Mouse (Mus musculus): ENCODE results near the gene Alox5. TPM values are rescaled to one million over a fixed set of nuclear protein-coding genes. Genes with fewer than 3 reads are reported as not detected.

The Alox5 gene
- polyA plus RNA-seq (2015; fragmentation: Nextera tagmentation; extraction: Ambion mirVana): 1.9 and 3.4 TPM in 2 replicates

DNA sequence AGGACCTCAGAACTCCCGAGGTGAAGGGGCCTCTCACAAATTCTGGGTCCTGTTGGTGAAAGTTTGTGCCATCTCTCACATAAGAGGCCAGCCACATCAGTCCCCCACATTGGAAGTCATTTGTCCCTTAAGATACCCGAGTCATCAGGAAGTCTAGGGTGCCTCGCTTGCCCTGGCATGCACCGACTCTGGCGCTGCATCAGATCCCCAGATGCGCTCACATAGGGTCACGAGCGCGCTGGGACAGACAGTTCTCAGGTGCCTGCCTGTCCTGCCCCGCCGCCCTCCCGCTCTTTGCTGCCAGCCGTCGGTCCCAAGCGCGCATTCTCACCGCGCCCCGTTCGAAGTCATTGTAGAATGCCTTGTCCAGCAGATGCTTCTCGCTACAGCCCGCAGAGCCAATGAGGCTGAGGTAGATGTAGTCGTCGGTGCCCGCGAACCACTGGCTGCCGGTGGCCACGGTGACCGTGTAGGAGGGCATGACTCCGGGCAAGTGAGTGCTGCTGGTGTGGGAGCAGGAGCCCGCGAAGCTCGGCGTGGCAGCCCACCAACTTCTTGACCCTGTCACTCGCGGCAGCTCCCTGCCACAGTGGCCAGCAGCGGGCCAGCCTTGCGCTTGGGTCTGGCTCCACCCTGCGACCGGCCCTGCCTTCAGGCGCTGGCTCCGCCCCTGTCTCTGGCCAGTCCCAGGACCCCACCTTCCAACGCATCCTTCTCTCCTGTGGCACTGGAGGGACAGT, at the start of gene Alox5:
TSS of gene Alox5 (minus strand) at position 635 of the 740 bp plus-strand sequence.

GRCm38 (mm10) chr6:116506302-116507003, 45.5 kb upstream of the Alox5 start, which contains the start of gene Olfr212:
Olfr212 (plus strand) TSS chr6:116506516.

GRCm38 (mm10) chr6:116488791-116489190, 27.8 kb upstream of the Alox5 start, which contains the start of gene Olfr211:
Olfr211 (plus strand) TSS chr6:116489091.

Other genes with a start within 250 kb of the Alox5 start
- 2.7 and 4.1 TPM in 2 replicates for gene Zfand4, start 197.0 kb downstream of the Alox5 start, polyA plus RNA-seq (2015; fragmentation: Nextera tagmentation; extraction: Ambion mirVana)
- gene March8, start 123.2 kb downstream of the Alox5 start, polyA plus RNA-seq (2015; fragmentation: Nextera tagmentation; extraction: Ambion mirVana): 30.4 and 38.6 TPM in 2 replicates
- gene Olfr211, start 27.9 kb upstream of the Alox5 start, polyA plus RNA-seq (2015; fragmentation: Nextera tagmentation; extraction: Ambion mirVana): not detected in 2 replicates
- gene Olfr212, start 45.3 kb upstream of the Alox5 start, polyA plus RNA-seq (2015; fragmentation: Nextera tagmentation; extraction: Ambion mirVana): not detected in 2 replicates
- gene Olfr213, start 77.3 kb upstream of the Alox5 start, polyA plus RNA-seq (2015; fragmentation: Nextera tagmentation; extraction: Ambion mirVana): not detected in 2 replicates
- gene Gm5580, start 90.0 kb upstream of the Alox5 start, polyA plus RNA-seq (2015; fragmentation: Nextera tagmentation; extraction: Ambion mirVana): 0.30 and 0.39 TPM in 2 replicates
- gene Olfr214, start 93.1 kb upstream of the Alox5 start, polyA plus RNA-seq (2015; fragmentation: Nextera tagmentation; extraction: Ambion mirVana): not detected in 2 replicates
- gene Olfr215, start 123.0 kb upstream of the Alox5 start, polyA plus RNA-seq (2015; fragmentation: Nextera tagmentation; extraction: Ambion mirVana): not detected in 2 replicates
- 47.2 and 49.6 TPM in 2 replicates for gene Zfp422, start 167.8 kb upstream of the Alox5 start, polyA plus RNA-seq (2015; fragmentation: Nextera tagmentation; extraction: Ambion mirVana)
- gene Depp1, start 189.4 kb upstream of the Alox5 start, polyA plus RNA-seq (2015; fragmentation: Nextera tagmentation; extraction: Ambion mirVana): 11.1 and 20.4 TPM in 2 replicates
- 3.8 and 6.1 TPM in 2 replicates for gene Rassf4, start 212.8 kb upstream of the Alox5 start, polyA plus RNA-seq (2015; fragmentation: Nextera tagmentation; extraction: Ambion mirVana)